Mouse (Mus musculus) thymus, adult 2 months (tissue): ENCODE results near the gene Id1. TPM values are rescaled to one million over a fixed set of nuclear protein-coding genes. Genes with fewer than 3 reads are reported as not detected.

ENCODE experiments used
- DNase-seq: peaks from one replicate; pipeline ENCODE4 v3.0.0; 2021
- H3K27ac ChIP-seq: fragments of 200-500 bp; 2 replicates; pipeline ENCODE4 v1.5.1; 2012; ENCODE audit warnings: low read length, control low read depth; ENCODE audit not compliant: control insufficient read depth, insufficient read depth
- H3K27me3 ChIP-seq: fragments of 200-500 bp; 2 replicates; pipeline ENCODE4 v1.6.1; 2012; ENCODE audit warnings: mild to moderate bottlenecking, low read length, moderate library complexity, mixed read lengths; ENCODE audit not compliant: control insufficient read depth, insufficient read depth
- H3K36me3 ChIP-seq: fragments of 200-500 bp; 2 replicates; pipeline ENCODE4 v1.6.1; 2012; ENCODE audit warnings: mild to moderate bottlenecking, low read length, moderate library complexity; ENCODE audit not compliant: control insufficient read depth, insufficient read depth
- H3K4me1 ChIP-seq: fragments of 200-500 bp; replicated peaks from 2 replicates; pipeline ENCODE4 v1.6.1; 2012; ENCODE audit warnings: low read length; ENCODE audit not compliant: control insufficient read depth, insufficient read depth
- H3K4me3 ChIP-seq: fragments of 200-500 bp; 2 replicates; pipeline ENCODE4 v1.5.1; 2012; ENCODE audit warnings: mild to moderate bottlenecking, low read length, control low read depth, moderate library complexity; ENCODE audit not compliant: control insufficient read depth, insufficient read depth
- CTCF ChIP-seq: fragments of 200-500 bp; IDR thresholded peaks from 2 replicates; pipeline ENCODE4 v1.5.1; 2012; ENCODE audit warnings: mild to moderate bottlenecking, control low read depth, low read length, moderate library complexity, borderline replicate concordance; ENCODE audit not compliant: control insufficient read depth, poor library complexity, insufficient read depth; ENCODE audit errors: extremely low read depth
- POLR2A ChIP-seq: fragments of 200-500 bp; IDR thresholded peaks from 2 replicates; pipeline ENCODE4 v1.6.1; 2012; ENCODE audit warnings: mild to moderate bottlenecking, low read length, control low read depth, moderate library complexity; ENCODE audit not compliant: control insufficient read depth, poor library complexity, insufficient read depth; ENCODE audit errors: extremely low read depth
- WGBS: fragments of 180-500 bp; shearing (Covaris S2); methylation state at CpG from one replicate; pipeline ENCODE4 v1.1.7; 2018; 5-methylcytosine and 5-hydroxymethylcytosine counted together
- polyA plus RNA-seq: library from polyadenylated mRNA; depleted of rRNA; stranded (reverse); fragments of >200 nt; gene quantifications from 2 replicates; pipeline ENCODE4 v1.2.3, GENCODE M21; 2012

Id1 gene
- polyA plus RNA-seq, 1 experiment, result 66.4 TPM

DNA sequence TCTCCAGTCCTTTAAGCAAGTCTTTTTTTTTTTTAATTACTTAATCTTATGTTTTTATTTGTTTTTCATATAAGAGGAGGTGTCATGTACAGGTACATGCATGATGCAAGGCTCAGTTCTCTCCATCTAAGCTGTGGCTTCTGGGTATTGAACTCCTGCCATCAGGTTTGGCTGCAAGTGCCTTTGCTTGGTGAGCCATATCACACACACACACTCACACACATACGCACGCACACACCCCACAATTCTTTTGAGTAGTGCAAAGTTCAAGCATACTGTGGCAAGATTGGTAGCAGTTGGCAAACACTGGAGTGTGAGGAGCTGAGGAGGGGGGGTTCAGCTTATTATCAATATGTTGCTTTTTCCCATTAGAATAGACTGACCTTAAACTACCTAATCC is 2.9 kb upstream of the Id1 start:
- TF ChIP-seq POLR2A, result no peak
- no peak for TF ChIP-seq CTCF
- WGBS, result 90% methylated on average over 2 of the region's 2 CpGs
- peaks cover 16% of the 10 kb centered on the region for H3K4me1 ChIP-seq
- DNase-seq, result no peak
- H3K4me3 ChIP-seq, result no peak overlapping the region
- H3K27ac ChIP-seq, result no peak overlapping the region
- H3K36me3 ChIP-seq, result no peaks in the 10 kb centered on the region
- H3K27me3 ChIP-seq, result peaks cover 21% of the 10 kb centered on the region

DNA sequence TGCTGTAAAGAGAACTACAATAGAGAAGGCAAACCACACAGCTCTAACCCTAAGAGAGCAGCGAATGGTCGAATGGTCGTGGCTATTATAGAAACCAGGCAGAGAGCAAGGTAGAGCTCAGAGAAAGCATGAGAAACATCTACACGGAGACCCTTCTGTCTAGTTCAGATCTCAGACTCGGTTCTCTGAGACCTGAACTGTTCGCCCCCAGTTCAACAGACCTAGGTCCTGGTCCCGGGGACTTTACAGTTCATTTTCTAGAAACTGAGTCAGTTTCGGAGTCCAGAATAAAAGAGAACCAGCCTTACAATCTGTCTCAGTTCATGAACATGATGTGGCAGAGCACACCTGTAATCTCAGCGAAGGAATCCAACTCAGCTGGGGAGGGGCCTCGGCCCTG is 1.6 kb upstream of the Id1 start:
- H3K27ac ChIP-seq, result no peak overlapping the region
- WGBS, result 31% methylated on average over 10 of the region's 10 CpGs
- no peak for TF ChIP-seq POLR2A
- no peak for TF ChIP-seq CTCF
- no peak overlapping the region for H3K4me3 ChIP-seq
- peaks cover 20% of the 10 kb centered on the region for H3K4me1 ChIP-seq
- H3K36me3 ChIP-seq, result no peaks in the 10 kb centered on the region
- H3K27me3 ChIP-seq, result peaks cover 22% of the 10 kb centered on the region
- DNase-seq, result no peak

DNA sequence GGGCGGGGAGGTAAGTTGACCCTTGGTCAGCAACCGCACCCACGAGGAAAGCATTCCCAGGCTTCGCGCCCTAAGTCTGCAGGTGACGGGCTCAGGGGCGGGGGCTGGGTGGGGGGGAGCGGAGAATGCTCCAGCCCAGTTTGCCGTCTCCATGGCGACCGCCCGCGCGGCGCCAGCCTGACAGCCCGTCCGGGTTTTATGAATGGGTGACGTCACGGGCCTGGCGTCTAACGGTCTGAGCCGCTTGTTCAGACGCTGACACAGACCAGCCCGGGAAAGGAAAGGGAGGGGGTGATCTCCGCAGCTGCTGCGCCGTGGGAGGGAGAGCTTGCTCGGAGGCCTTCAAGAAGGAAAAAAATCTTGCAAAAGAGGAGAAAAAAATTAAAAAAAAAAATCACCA is 1.1 kb upstream of the Id1 start:
- Histone ChIP-seq H3K4me1 (peaks cover 23% of the 10 kb centered on the region), H3K4me3 (no peak overlapping the region), H3K27ac (no peak overlapping the region), H3K36me3 (no peaks in the 10 kb centered on the region), H3K27me3 (peaks cover 22% of the 10 kb centered on the region)
- no peak for TF ChIP-seq POLR2A
- WGBS, result 2% methylated on average over 28 of the region's 28 CpGs
- peak; percentile 81 for DNase-seq

DNA sequence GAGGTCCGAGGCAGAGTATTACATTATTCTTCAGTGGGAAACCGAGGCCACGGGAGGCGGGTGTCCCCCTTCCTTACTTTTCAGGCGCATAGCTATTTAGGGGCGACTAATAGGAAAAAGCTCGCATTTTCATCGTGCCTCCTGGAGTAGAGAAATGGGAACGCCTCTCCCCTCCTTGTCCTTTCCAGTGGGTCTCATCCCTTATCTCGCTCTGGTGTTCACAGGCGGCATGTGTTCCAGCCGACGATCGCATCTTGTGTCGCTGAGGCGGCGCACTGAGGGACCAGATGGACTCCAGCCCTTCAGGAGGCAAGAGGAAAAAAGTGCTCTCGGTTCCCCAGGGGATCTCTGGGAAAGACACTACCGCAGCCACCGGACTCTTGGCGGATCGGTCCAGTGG is 697 bp downstream of the Id1 start:
- no peaks in the 10 kb centered on the region for H3K36me3 ChIP-seq
- H3K27me3 ChIP-seq, result peaks cover 22% of the 10 kb centered on the region
- 4% methylated on average over 22 of the region's 22 CpGs for WGBS
- peaks cover 28% of the 10 kb centered on the region for H3K4me1 ChIP-seq
- DNase-seq, result no peak
- H3K27ac ChIP-seq, result no peak overlapping the region
- H3K4me3 ChIP-seq, result peak overlapping the region; percentile 44
- TF ChIP-seq CTCF (no peak), POLR2A (no peak)

DNA sequence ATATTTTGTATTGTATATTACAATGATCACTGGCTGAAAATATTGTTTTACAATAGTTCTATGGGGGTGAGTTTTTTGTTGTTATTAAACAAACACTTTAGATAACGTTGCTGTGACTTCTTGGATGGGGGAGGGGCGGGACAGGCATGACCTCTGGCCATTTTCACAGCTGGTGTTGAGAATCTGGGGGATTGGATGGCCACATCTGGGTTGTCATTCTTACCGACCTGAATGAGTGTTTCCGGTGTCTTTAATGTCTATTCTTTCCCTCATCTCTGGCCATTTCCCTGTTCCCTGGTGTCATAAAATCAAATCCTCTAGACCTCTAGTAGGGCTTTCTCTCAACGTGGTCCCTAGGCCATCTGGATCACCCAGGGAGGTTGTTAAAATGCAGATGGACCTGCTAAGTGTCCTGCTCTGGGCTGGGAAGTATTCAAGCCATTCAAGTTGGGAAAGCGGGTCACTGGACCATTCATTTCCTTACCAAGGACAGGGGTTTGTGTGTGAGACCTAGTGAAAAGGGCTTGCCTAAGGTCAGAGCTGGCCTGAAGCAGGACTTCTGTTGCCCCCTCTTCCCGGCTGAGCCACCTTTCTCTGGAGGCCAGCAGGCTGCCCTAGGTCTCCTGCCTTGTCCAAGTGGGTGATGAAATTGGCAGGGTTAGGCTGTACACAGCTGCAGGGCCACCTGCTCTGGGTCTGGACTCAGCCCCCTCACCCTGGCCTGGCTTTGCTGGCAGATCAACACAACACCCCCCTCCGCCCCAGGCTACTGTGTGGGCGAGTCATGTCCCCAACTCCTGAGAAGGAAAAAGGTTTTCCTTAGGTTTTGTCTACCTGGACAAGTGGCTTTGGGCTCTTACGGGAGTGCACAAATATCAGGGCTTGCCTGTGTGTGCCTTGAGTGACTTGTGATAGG is 1.5 kb downstream of the Id1 start:
- WGBS, result 62% methylated on average over 10 of the region's 10 CpGs
- Histone ChIP-seq H3K4me1 (peaks cover 31% of the 10 kb centered on the region), H3K36me3 (no peaks in the 10 kb centered on the region), H3K27ac (no peak overlapping the region), H3K27me3 (peaks cover 22% of the 10 kb centered on the region), H3K4me3 (no peak overlapping the region)
- TF ChIP-seq POLR2A (no peak), CTCF (no peak)
- no peak for DNase-seq

DNA sequence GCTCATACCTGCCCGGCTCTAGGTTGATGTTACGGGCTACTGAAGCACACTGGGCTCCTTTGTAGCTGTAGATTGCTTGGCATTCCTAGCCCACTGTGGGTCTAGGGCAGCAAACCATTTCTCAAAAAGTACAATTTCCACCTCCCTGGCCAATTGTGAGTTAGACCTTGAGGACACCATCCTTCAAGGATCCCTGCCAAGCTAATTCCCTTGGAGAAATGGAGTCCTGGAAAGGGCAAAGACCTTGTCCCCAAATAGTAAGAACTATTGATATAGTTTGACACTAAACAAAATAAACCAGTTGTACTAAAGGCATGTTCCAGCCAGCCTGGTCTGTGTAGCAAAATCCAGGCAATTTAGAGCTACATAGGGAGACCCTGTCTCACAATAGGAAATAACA is 2.3 kb downstream of the Id1 start:
- H3K36me3 ChIP-seq, result no peaks in the 10 kb centered on the region
- H3K27ac ChIP-seq, result no peak overlapping the region
- WGBS, result 92% methylated on average over 2 of the region's 2 CpGs
- no peak overlapping the region for H3K4me3 ChIP-seq
- peaks cover 22% of the 10 kb centered on the region for H3K27me3 ChIP-seq
- peaks cover 33% of the 10 kb centered on the region for H3K4me1 ChIP-seq
- no peak for TF ChIP-seq CTCF
- no peak for DNase-seq

DNA sequence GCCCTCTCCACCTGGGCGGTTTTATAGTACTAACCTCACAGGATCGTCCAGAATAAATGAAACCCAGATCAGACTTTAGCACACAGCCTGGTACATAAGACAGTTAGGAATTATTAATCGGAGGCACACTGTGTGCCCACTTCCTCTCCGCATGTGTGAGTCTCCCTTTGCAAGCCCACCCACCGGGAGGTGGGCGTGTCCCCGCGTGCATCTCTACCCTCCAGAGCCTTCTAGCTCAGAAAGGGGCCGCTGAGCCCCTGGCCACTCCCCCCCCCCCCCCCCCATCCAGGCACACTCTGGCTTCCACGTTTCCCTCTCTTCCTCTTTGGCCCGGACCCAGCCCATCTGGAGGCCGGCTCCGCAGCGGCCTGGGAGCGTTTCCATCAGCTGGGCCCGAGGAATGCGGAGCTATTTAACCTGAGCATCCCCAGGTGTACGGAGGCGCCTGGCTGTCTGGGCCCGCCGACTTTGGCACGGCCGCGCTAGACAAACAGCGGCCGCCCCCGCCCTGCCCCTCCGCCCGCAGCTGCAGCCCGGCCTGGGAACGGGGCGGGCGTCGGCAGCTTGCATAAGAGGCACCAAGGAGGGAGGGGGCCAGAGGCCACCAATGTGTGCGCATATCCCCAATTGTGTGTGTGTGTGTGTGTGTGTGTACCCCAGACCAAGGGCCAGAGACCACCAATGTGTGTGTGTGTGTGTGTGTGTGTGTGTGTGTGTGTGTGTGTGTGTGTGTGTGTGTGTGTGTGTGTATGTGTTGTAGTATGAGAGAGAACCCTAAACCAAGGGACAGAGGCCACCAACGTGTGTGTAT is 3.2 kb downstream of the Id1 start:
- Histone ChIP-seq H3K27me3 (peaks cover 22% of the 10 kb centered on the region), H3K4me3 (peak overlapping the region; percentile 10; the same call in 1 of the 2 replicates), H3K36me3 (no peaks in the 10 kb centered on the region), H3K4me1 (peaks cover 34% of the 10 kb centered on the region), H3K27ac (no peak overlapping the region)
- TF ChIP-seq CTCF, result no peak
- 0 out of 2 replicates have a peak, but pooled peaks have one; percentile 25 for TF ChIP-seq POLR2A
- WGBS, result 3% methylated on average over 36 of the region's 36 CpGs
- peak; percentile 33 for DNase-seq
